Mouse (Mus musculus): ENCODE results near the gene Mrpl2.
A peak's percentile ranks its signal among the peaks of the same experiment; 100 is the strongest.

Mrpl2 gene

GRCm38 (mm10) chr17:46667712-46668111 is 21.7 kb downstream of the Mrpl2 start:
- no peak for DNase-seq (ENCODE audit: low read depth, low spot score)

- DNase-seq (ENCODE audit: low read depth, low spot score), result no peak
Observed at GRCm38 (mm10) chr17:46669911-46670310, 23.9 kb downstream of the Mrpl2 start.

GRCm38 (mm10) chr17:46673850-46674529 is 28.0 kb downstream of the Mrpl2 start, which contains the start of gene Rrp36:
TSS of gene Rrp36 (minus strand) at chr17:46674352.
- peak; percentile 83 for DNase-seq (ENCODE audit: low read depth, low spot score)

GRCm38 (mm10) chr17:46674530-46675283 is 28.7 kb downstream of the Mrpl2 start:
- DNase-seq (ENCODE audit: low read depth, low spot score), result no peak

- no peak for DNase-seq (ENCODE audit: low read depth, low spot score)
Observed at GRCm38 (mm10) chr17:46678416-46678815, 32.4 kb downstream of the Mrpl2 start, which contains the start of gene Mea1. TSS of gene Mea1 (plus strand) at chr17:46678793.

GRCm38 (mm10) chr17:46678911-46679310 is 32.9 kb downstream of the Mrpl2 start:
- DNase-seq (ENCODE audit: low read depth, low spot score), result no peak

- DNase-seq (ENCODE audit: low read depth, low spot score), result peak; percentile 43
Observed at GRCm38 (mm10) chr17:46679843-46680759, 34.1 kb downstream of the Mrpl2 start.

- peak; percentile 98 for DNase-seq (ENCODE audit: low read depth, low spot score)
Observed at GRCm38 (mm10) chr17:46680760-46681373, 34.8 kb downstream of the Mrpl2 start, which contains the start of gene Klhdc3. TSS of gene Klhdc3 (minus strand) at chr17:46680914.

GRCm38 (mm10) chr17:46681466-46682118 is 35.6 kb downstream of the Mrpl2 start:
- DNase-seq (ENCODE audit: low read depth, low spot score), result no peak

- no peak for DNase-seq (ENCODE audit: low read depth, low spot score)
Observed at GRCm38 (mm10) chr17:46682654-46683389, 36.8 kb downstream of the Mrpl2 start.

GRCm38 (mm10) chr17:46685913-46686312 is 39.9 kb downstream of the Mrpl2 start:
- DNase-seq (ENCODE audit: low read depth, low spot score), result no peak

GRCm38 (mm10) chr17:46690665-46691064 is 44.6 kb downstream of the Mrpl2 start:
- no peak for DNase-seq (ENCODE audit: low read depth, low spot score)

- no peak for DNase-seq (ENCODE audit: low read depth, low spot score)
Observed at GRCm38 (mm10) chr17:46691390-46691789, 45.4 kb downstream of the Mrpl2 start.

GRCm38 (mm10) chr17:46694517-46695063 is 48.6 kb downstream of the Mrpl2 start:
- no peak for DNase-seq (ENCODE audit: low read depth, low spot score)

GRCm38 (mm10) chr17:46698515-46698914 is 52.5 kb downstream of the Mrpl2 start:
- DNase-seq (ENCODE audit: low read depth, low spot score), result no peak

GRCm38 (mm10) chr17:46699245-46699644 is 53.2 kb downstream of the Mrpl2 start:
- DNase-seq (ENCODE audit: low read depth, low spot score), result no peak

All from brain, embryonic 18.5 days (tissue).